11 mouse cellular contexts compared by ENCODE assay signal in genomic region chr17:50735382-50735954, GRCm38 (mm10).
DNase-seq lines count a peak whose midpoint lies in the region; ATAC-seq and TF ChIP-seq lines count a peak whose summit lies in the region.
"Had no signal": no experiment of that assay in that cellular context is flagged by ENCODE, and none has a peak within 500 bp of the region (broad histone marks: within the 10 kb centered on the region; RNA-seq: fewer than 3 reads in every experiment).

No protein-coding gene starts in this region.

- no peaks in the 10 kb centered on the region for H3K9me3 ChIP-seq in MEL (replicated peaks; ENCODE audit: insufficient read depth, low read length)
- H3K9me3 ChIP-seq: limb, embryonic 12.5 days had no signal

- no peaks in the 10 kb centered on the region for H3K27me3 ChIP-seq in MEL (ENCODE audit: control insufficient read depth in 1 of 2, insufficient read depth in 2 of 2, low read length in 2 of 2)
- H3K27me3 ChIP-seq: CH12.LX; limb, embryonic 12.5 days had no signal

- peaks cover 0 to 8% of the 10 kb centered on the region in 2 experiments; a peak in 3 of 4 replicates for H3K4me1 ChIP-seq in MEL (ENCODE audit: control insufficient read depth in 1 of 2, insufficient read depth in 2 of 2, low read length in 2 of 2)
- H3K4me1 ChIP-seq in lung, adult 2 months (ENCODE audit: control insufficient read depth, insufficient read depth, low read length), result peaks cover 24% of the 10 kb centered on the region
- H3K4me1 ChIP-seq: limb, embryonic 12.5 days had no signal

- no peak overlapping the region for H3K9ac ChIP-seq in MEL (ENCODE audit: control insufficient read depth, low read depth, low read length, poor library complexity, severe bottlenecking)
- H3K9ac ChIP-seq: limb, embryonic 12.5 days had no signal

- TF ChIP-seq RAD21 in MEL (IDR thresholded peaks at IDR 0.05; ENCODE audit: low read depth, low read length), result no peak

- no peak for TF ChIP-seq EP300 in MEL (IDR thresholded peaks at IDR 0.05; ENCODE audit: low read depth in 1 of 2, low read length in 2 of 2)

- H3K36me3 ChIP-seq in MEL (ENCODE audit: control insufficient read depth in 1 of 2, insufficient read depth in 2 of 2, low read length in 2 of 2), result peaks cover 0 to 5% of the 10 kb centered on the region in 2 experiments; a peak in 2 of 4 replicates

- H3K27ac ChIP-seq in MEL (ENCODE audit: control insufficient read depth, low read depth, low read length), result no peak overlapping the region
- H3K27ac ChIP-seq: limb, embryonic 12.5 days had no signal

- ATAC-seq in frontal cortex, adult (ENCODE audit: low TSS enrichment), result peak; percentile 7; the same call in 1 of the 2 replicates

- H3K79me2 ChIP-seq in MEL (ENCODE audit: control insufficient read depth, insufficient read depth, low read length, poor library complexity), result no peaks in the 10 kb centered on the region

- TF ChIP-seq CTCF in MEL (IDR thresholded peaks at IDR 0.05 in 2 of 3, conservative IDR thresholded peaks at IDR 0.05 in 1 of 3; ENCODE audit: control insufficient read depth in 1 of 3, insufficient read depth in 1 of 3, low read depth in 2 of 3, low read length in 3 of 3, poor library complexity in 1 of 3, severe bottlenecking in 1 of 3), result no peak
- no peak for TF ChIP-seq CTCF in lung, adult 2 months (IDR thresholded peaks at IDR 0.05; ENCODE audit: insufficient read depth, low read length)

- 26% methylated on average over 4 of the region's 4 CpGs for WGBS in lung, adult 2 months

- no peak for TF ChIP-seq POLR2A in MEL (IDR thresholded peaks at IDR 0.05; ENCODE audit: control insufficient read depth in 1 of 2, insufficient read depth in 1 of 2, low read depth in 1 of 2, low read length in 2 of 2, poor library complexity in 1 of 2)
- peak; percentile 46; the same call in 1 of the 2 replicates for TF ChIP-seq POLR2A in lung, adult 2 months (IDR thresholded peaks at IDR 0.05; ENCODE audit: borderline replicate concordance, extremely low read depth, low read depth, low read length)

- H3K4me3 ChIP-seq in MEL (ENCODE audit: control insufficient read depth in 1 of 2, insufficient read depth in 1 of 2, low read depth in 2 of 2, low read length in 2 of 2), result no peak overlapping the region
- no peak overlapping the region for H3K4me3 ChIP-seq in lung, adult 2 months (replicated peaks; ENCODE audit: extremely low read depth, low read depth, low read length)
- H3K4me3 ChIP-seq: limb, embryonic 12.5 days had no signal

- DNase-seq in frontal cortex, postnatal 14 days (ENCODE audit: low spot score in 2 of 2), result no peak
- DNase-seq in MEL (ENCODE audit: low read depth, low spot score), result peak; percentile 35
- DNase-seq in heart, adult 11 months, result peak; percentile 98
- DNase-seq in lung, adult 2 months, result peak; percentile 22
- DNase-seq in gastrocnemius, adult 18-20 months (ENCODE audit: low spot score), result no peak
- DNase-seq in right cerebral cortex, postnatal 36 days (ENCODE audit: low spot score in 2 of 2), result no peak
- no peak for DNase-seq in adrenal gland, adult 18-20 months (ENCODE audit: low spot score in 2 of 2)
- DNase-seq: gastrocnemius, postnatal 36 days had no signal

TF ChIP-seq in MEL, 35 proteins besides CTCF, POLR2A, EP300 and RAD21:
- peak; percentile 11; the same call in 1 of the 2 replicates for TF ChIP-seq RCOR1 (IDR thresholded peaks at IDR 0.05; ENCODE audit: low read depth, low read length)
- TF ChIP-seq MXI1 (IDR thresholded peaks at IDR 0.05; ENCODE audit: low read depth, low read length), result no peak
- no peak for TF ChIP-seq ZNF384 (IDR thresholded peaks at IDR 0.05; ENCODE audit: low read depth, low read length)
- TF ChIP-seq ZMIZ1 (IDR thresholded peaks at IDR 0.05; ENCODE audit: low read depth, low read length), result no peak

Comparison
In these comparisons a context has a peak if more than half of its experiments do, and no peak if none do; other contexts are left out.
1. DNase-seq: peak in MEL (single experiment), heart, adult 11 months (single experiment) and lung, adult 2 months (single experiment); none in frontal cortex, postnatal 14 days (0 of 2), gastrocnemius, adult 18-20 months (single experiment), right cerebral cortex, postnatal 36 days (0 of 2) and adrenal gland, adult 18-20 months (0 of 2).